Mouse (Mus musculus) cerebellum, adult 2 months (tissue): ENCODE measurements around the gene Cnn3. TPM values are rescaled to one million over a fixed set of nuclear protein-coding genes. Genes with fewer than 3 reads are reported as not detected.

ENCODE experiments used
- DNase-seq, 2 experiments: peaks; one replicate each; pipeline ENCODE4 v3.0.0; 2021
- H3K27ac ChIP-seq: fragments of 200-500 bp; 2 replicates; pipeline ENCODE4 v1.5.1; 2012; ENCODE audit warnings: low read length, control low read depth, inconsistent platforms; ENCODE audit not compliant: insufficient read depth
- H3K27me3 ChIP-seq: fragments of 200-500 bp; 2 replicates; pipeline ENCODE4 v1.6.1; 2012; ENCODE audit warnings: inconsistent platforms, mild to moderate bottlenecking, low read length, moderate library complexity; ENCODE audit not compliant: control insufficient read depth, insufficient read depth
- H3K4me1 ChIP-seq: fragments of 200-500 bp; 2 replicates; pipeline ENCODE4 v1.6.1; 2011; ENCODE audit warnings: low read length; ENCODE audit not compliant: control insufficient read depth, insufficient read depth
- H3K4me3 ChIP-seq: fragments of 200-500 bp; replicated peaks from 2 replicates; pipeline ENCODE3; 2011; ENCODE audit warnings: mild to moderate bottlenecking, low read depth, low read length, control low read depth; ENCODE audit not compliant: insufficient read depth
- CTCF ChIP-seq: fragments of 200-500 bp; IDR thresholded peaks from 2 replicates; pipeline ENCODE4 v1.5.1; 2011; ENCODE audit warnings: low read depth, mild to moderate bottlenecking, control low read depth, low read length, moderate library complexity, borderline replicate concordance; ENCODE audit not compliant: insufficient read depth
- POLR2A ChIP-seq: fragments of 200-500 bp; IDR thresholded peaks from 2 replicates; pipeline ENCODE4 v1.6.1; 2011; ENCODE audit warnings: low read length, control low read depth, borderline replicate concordance; ENCODE audit not compliant: insufficient read depth
- WGBS: fragments of 180-500 bp; shearing (Covaris S2); methylation state at CpG from one replicate; pipeline ENCODE4 v1.1.7; 2018; 5-methylcytosine and 5-hydroxymethylcytosine counted together
- polyA plus RNA-seq: library from polyadenylated mRNA; depleted of rRNA; stranded (reverse); fragments of >200 nt; gene quantifications from 2 replicates; pipeline ENCODE4 v1.2.3, GENCODE M21; 2012; rRNA removed

The Cnn3 gene
- 170 and 177 TPM in 2 replicates for polyA plus RNA-seq

DNA sequence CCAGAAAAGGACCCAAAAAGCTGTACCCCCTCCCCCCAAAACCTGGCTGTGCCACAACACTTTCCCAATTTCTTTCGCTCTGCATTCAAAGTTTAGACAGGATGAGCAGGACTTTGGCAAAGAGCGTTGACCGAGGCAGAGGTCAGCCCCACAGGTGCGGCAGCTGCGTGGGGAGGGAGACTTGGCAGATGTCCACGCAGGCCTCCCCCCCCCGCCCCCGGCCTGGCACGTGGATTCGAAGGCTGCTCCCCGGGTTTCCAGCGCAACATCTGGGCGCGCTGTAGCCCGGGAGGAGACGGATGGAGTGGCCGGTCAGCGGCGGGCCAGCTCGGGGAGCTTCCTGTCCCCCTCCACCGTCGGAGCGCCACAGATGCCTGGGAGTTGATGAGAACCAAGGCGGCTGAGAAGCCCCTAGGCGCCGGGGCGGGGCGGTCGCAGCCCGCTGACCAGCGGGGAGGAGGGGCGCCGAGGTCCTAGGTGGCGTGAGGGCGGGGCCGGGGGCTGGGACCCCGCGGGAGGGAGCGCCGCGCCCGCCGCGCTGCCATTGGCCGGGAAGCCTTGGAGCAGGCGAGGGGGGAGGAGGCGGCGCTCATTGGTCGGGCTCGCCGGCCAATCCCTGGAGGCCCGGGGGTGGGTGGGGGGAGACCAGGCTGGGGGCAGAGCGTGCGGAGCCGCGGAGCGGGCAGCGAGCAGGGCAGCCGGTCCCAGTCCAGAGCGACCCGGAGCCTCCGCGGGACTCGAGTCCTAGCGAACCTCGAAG is at the start of gene Cnn3:
TSS of gene Cnn3 (plus strand) at position 637 of the 760 bp plus-strand sequence.
- Histone ChIP-seq H3K27me3 (no peaks in the 10 kb centered on the region), H3K27ac (no peak within 1 kb of the TSS; the same call in 1 of the 2 replicates), H3K4me3 (peak within 1 kb of the TSS; percentile 51), H3K4me1 (no peaks in the 10 kb centered on the region)
- TF ChIP-seq CTCF (no peak), POLR2A (peak; percentile 53; the same call in 1 of the 2 replicates)
- DNase-seq, result peak; percentile 84 to 90
- 2% methylated on average over 66 of the region's 66 CpGs for WGBS

DNA sequence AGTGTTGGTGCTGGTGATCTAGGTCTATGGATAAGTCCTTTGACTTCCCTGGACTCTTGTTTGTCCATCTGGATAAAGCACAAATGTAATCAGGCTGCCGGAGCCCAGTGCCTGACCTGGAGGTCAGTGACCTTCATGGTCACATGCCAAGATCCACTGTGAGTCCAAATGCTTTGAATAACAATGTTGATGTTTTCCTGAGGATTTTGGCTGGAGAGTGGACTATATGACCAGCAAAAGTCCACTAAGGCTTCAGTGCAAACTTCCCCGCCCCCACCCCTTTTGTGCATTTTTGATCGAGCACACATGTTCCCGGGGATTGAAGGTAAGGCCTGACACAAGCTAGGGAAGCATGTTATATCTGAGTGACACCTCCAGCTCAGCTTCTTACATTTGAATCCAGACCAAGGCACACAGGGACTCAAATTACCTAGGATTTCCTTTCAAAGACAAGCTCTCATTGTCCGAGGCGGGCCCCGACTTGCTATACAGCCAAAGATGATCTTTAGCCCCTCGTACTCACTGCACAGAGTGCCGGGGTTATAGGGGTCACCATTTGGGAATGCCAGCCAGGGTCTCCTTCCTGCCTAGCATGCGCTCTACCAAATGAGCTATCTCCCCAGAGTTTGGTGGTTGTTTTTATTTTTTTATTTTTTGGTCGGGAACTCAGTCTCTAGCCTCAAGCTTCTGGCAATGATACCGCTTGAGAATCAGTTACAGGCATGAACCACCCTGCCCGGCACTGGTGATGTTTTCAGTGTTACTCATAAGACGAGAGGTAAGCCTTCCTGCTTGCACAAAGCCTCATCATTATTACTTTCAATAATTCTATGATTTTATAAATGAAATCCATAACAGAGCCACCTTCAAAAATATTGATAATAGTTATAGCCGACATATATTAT is 47.3 kb upstream of the Cnn3 start:
- H3K4me3 ChIP-seq, result no peak overlapping the region
- H3K4me1 ChIP-seq, result no peaks in the 10 kb centered on the region
- DNase-seq, result no peak
- no peaks in the 10 kb centered on the region for H3K27me3 ChIP-seq
- TF ChIP-seq POLR2A (no peak), CTCF (no peak)
- WGBS, result 59% methylated on average over 15 of the region's 15 CpGs
- H3K27ac ChIP-seq, result no peak overlapping the region

DNA sequence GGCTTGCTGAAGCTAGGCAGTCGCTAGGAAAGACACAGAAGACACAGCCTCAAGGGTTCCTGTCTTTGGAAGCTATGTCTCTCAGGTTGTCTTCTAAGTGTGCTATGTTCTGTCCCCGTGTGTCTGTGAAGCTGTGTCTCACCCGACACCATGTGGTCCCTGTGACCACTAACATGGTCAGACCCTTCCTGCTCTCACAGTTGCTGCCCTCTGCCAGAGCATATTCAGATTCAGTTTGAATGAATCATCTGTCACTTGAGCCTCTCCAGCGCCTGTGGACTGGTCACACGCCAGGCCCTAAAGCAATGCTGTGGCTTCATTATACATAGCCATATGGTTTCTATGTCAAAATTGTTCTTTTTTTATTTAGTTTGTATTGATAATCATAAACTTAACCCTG is 46.6 kb upstream of the Cnn3 start:
- WGBS, result 56% methylated on average over 5 of the region's 5 CpGs
- DNase-seq, result no peak
- Histone ChIP-seq H3K4me3 (no peak overlapping the region), H3K27ac (no peak overlapping the region), H3K27me3 (no peaks in the 10 kb centered on the region), H3K4me1 (no peaks in the 10 kb centered on the region)
- TF ChIP-seq CTCF (no peak), POLR2A (no peak)

DNA sequence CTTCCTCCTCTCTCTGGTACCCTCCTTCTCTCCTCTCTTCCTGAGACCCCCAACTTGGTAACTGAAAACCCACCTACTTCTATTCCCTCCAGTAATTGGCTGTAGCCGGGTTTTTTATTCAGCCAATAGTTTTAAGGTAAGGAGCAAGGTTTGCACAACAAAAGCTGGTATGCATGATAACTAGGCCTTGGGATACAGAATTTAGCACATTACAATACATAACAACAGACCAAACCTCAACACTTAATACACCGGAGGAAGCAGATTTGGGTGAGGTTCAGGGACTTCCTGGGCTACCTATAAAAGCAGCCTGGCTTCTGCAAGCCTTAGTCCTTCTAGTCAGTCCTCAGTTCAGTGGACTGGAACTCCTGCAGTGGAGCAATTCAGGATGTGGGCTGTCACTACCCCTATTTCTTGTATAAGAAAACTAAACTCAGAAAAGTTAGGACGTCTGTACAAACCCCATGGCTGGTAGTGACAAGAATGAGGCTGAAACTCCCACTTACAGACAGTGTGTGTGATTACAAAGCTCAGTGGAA is 38.8 kb upstream of the Cnn3 start:
- Histone ChIP-seq H3K27ac (no peak overlapping the region), H3K4me1 (no peaks in the 10 kb centered on the region), H3K4me3 (no peak overlapping the region), H3K27me3 (no peaks in the 10 kb centered on the region; the same call in 1 of the 2 replicates)
- DNase-seq, result no peak
- 80% methylated on average over 3 of the region's 3 CpGs for WGBS
- no peak for TF ChIP-seq POLR2A

DNA sequence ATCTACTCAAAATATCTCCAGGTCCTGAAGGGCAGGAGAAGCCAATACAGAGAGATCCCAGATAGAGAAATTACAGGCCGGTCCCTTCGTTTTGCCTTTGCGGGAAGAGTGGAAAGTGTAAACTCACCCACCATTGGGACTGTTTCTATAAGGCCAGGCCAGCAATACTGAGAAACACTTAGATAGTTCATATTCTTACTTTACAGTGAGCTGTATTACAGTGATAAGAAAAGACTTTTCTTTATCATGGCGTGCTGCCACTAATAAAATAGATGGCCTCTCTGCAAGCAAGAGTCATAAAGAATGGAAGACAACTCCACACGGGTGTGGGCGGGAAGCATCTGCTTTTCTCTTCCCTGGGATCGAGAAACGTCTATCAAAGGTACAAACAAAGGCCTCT is 36.9 kb upstream of the Cnn3 start:
- 84% methylated on average over 8 of the region's 8 CpGs for WGBS
- no peak for TF ChIP-seq CTCF
- TF ChIP-seq POLR2A, result no peak
- no peak for DNase-seq
- Histone ChIP-seq H3K27ac (no peak overlapping the region), H3K27me3 (no peaks in the 10 kb centered on the region; the same call in 1 of the 2 replicates), H3K4me1 (no peaks in the 10 kb centered on the region), H3K4me3 (no peak overlapping the region)

DNA sequence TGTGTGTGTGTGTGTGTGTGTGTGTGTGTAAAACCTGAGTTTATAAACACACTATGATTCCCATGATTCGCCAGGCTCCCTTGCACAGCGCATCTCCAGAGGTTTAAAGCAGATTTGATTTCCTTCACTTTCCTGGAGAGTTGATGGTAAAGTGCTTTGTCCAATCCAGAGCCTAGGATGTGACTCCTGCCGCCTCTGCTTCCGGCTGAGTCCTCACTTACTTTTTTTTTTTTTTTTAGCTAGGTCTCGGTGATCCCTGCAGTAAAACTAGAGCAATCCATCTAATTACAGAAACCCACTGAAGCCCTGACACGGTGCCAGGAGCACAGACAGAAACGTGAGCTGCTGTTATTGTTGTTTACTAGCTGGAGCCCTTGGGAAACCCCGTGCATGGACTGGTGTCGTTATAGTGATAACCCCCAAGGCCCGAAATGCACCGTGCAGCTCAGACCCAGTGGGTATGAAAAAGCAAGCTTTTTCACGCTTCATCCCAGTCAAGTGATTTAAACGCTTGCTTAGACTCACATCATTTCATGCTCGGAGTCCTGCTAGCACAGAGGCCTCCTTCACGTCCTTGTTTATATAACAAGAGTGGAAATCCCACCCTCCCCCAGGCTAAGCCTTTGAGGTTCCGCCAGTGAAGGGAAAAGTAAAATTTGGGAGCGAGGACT is 36.3 kb upstream of the Cnn3 start:
- TF ChIP-seq POLR2A (no peak), CTCF (no peak)
- no peaks in the 10 kb centered on the region; the same call in 1 of the 2 replicates for H3K27me3 ChIP-seq
- no peak overlapping the region for H3K4me3 ChIP-seq
- H3K4me1 ChIP-seq, result no peaks in the 10 kb centered on the region
- no peak for DNase-seq
- WGBS, result 25% methylated on average over 17 of the region's 17 CpGs
- no peak overlapping the region for H3K27ac ChIP-seq

DNA sequence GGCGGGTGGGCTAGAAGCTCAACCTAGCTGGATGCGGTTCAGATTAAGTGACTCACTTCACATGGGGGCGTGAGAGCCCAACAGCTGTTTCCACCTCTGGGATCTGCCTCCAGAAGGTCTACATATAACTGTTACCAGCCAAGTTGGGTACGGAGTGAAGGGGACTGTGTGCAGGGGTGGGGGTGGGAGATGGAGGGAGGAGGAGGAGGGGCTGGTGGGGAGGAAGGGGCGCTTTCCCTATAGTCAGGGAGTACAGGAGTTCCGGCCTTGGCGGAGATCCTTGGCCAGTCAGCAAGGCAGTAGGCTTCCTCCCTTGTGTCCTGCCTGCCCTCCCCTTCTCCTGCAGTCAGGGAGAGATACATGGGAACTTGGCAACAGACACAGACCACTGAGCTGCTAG is 35.6 kb upstream of the Cnn3 start:
- no peak for TF ChIP-seq CTCF
- no peak for TF ChIP-seq POLR2A
- no peaks in the 10 kb centered on the region; the same call in 1 of the 2 replicates for H3K27me3 ChIP-seq
- no peak overlapping the region for H3K4me3 ChIP-seq
- H3K27ac ChIP-seq, result no peak overlapping the region
- H3K4me1 ChIP-seq, result no peaks in the 10 kb centered on the region
- DNase-seq, result no peak
- 23% methylated on average over 7 of the region's 7 CpGs for WGBS
